Mouse (Mus musculus) forebrain, embryonic 12.5 days (tissue): ENCODE results near the gene Cdk14. TPM values are rescaled to one million over a fixed set of nuclear protein-coding genes. Genes with fewer than 3 reads are reported as not detected.

ENCODE experiments used
- ATAC-seq: fragments of 200-750 bp; cut with Nextera tagmentation; 2 replicates; pipeline ENCODE4 v1.8.0; 2017; ENCODE audit warnings: moderate TSS enrichment; ENCODE audit not compliant: low FRiP score
- H3K27ac ChIP-seq: fragments of 300-500 bp; sonication (generic); 2 replicates; pipeline ENCODE4 v1.5.1; 2016; ENCODE audit warnings: mild to moderate bottlenecking
- H3K27me3 ChIP-seq: fragments of 300-500 bp; sonication (generic); 2 replicates; pipeline ENCODE4 v1.6.1; 2016; ENCODE audit warnings: mild to moderate bottlenecking
- H3K36me3 ChIP-seq: fragments of 300-500 bp; sonication (generic); replicated peaks from 2 replicates; pipeline ENCODE4 v1.6.1; 2016; ENCODE audit warnings: mild to moderate bottlenecking
- H3K4me1 ChIP-seq: fragments of 300-500 bp; sonication (generic); 2 replicates; pipeline ENCODE4 v1.6.1; 2016
- H3K4me2 ChIP-seq: fragments of 300-500 bp; sonication (generic); 2 replicates; pipeline ENCODE4 v1.6.1; 2016; ENCODE audit warnings: mild to moderate bottlenecking, moderate library complexity
- H3K4me3 ChIP-seq: fragments of 300-500 bp; sonication (generic); replicated peaks from 2 replicates; pipeline ENCODE4 v1.5.1; 2016; ENCODE audit warnings: mild to moderate bottlenecking
- H3K9ac ChIP-seq: fragments of 300-500 bp; sonication (generic); 2 replicates; pipeline ENCODE4 v1.6.1; 2016; ENCODE audit warnings: mild to moderate bottlenecking
- H3K9me3 ChIP-seq: fragments of 300-500 bp; sonication (generic); 2 replicates; pipeline ENCODE4 v1.6.1; 2016
- WGBS: fragments of 180-500 bp; shearing (Covaris S2); methylation state at CpG from one replicate; pipeline ENCODE4 v1.1.7; 2016; 5-methylcytosine and 5-hydroxymethylcytosine counted together
- microRNA-seq: library from miRNA; unstranded; fragments of <30 nt; microRNA quantifications from one replicate; pipeline ENCODE4, GENCODE M21; 2017
- polyA plus RNA-seq: library from polyadenylated mRNA; unstranded; fragments of >200 nt; fragmentation: Nextera tagmentation; extraction: Ambion mirVana; gene quantifications from 2 replicates; pipeline ENCODE4 v1.2.1, GENCODE M21; 2016

The Cdk14 gene
- polyA plus RNA-seq, 1 experiment from 2014 or later, result 33.0 TPM

- Histone ChIP-seq H3K27me3 (no peaks in the 10 kb centered on the region), H3K36me3 (no peaks in the 10 kb centered on the region), H3K9me3 (no peaks in the 10 kb centered on the region), H3K27ac (peak within 1 kb of the TSS; percentile 98), H3K4me1 (peaks cover 31% of the 10 kb centered on the region), H3K4me3 (peak within 1 kb of the TSS; percentile 72), H3K9ac (peak within 1 kb of the TSS; percentile 95), H3K4me2 (peak within 1 kb of the TSS; percentile 96)
- WGBS, result under 1% methylated on average over 33 of the region's 33 CpGs
- peak; percentile 95 for ATAC-seq
Measured at GRCm38 (mm10) chr5:4757902-4758301, 662.2 kb downstream of the Cdk14 start, which contains the start of gene Fzd1. Gene Fzd1, minus strand, starts transcription at chr5:4758035.

GRCm38 (mm10) chr5:4756871-4757711, 663.0 kb downstream of the Cdk14 start:
- Histone ChIP-seq H3K4me1 (peaks cover 31% of the 10 kb centered on the region), H3K4me3 (peak overlapping the region; percentile 72), H3K9ac (peak overlapping the region; percentile 95), H3K27me3 (no peaks in the 10 kb centered on the region), H3K36me3 (no peaks in the 10 kb centered on the region), H3K9me3 (no peaks in the 10 kb centered on the region), H3K27ac (peak overlapping the region; percentile 98), H3K4me2 (peak overlapping the region; percentile 96)
- WGBS, result under 1% methylated on average over 78 of the region's 80 CpGs
- peak; percentile 40 for ATAC-seq

DNA sequence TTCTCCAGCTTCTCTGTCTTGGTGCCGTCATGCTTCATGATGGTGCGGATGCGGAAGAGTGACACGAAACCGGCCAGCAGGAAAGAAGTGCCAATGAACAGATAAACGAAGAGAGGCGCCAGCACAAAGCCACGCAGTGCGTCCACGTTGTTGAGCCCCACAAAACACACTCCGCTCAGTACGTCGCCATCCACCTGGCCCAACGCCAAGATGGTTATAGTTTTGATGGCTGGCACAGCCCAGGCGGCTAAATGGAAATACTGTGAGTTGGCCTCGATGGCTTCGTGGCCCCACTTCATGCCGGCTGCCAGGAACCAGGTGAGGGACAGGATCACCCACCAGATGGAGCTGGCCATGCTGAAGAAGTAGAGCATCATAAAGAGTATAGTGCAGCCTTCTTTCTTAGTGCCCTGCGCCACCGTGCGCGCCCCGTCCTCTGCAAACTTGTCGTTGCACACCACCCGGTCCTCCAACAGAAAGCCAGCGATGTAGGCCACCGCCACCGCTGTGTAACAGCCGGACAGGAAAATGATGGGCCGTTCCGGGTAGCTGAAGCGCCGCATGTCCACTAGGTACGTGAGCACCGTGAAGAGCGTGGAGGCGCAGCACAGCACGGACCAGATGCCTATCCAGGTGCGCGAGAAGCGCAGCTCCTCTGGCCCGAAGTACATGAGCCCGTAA, 664.0 kb downstream of the Cdk14 start:
- 2% methylated on average over 43 of the region's 43 CpGs for WGBS
- Histone ChIP-seq H3K4me2 (peak overlapping the region; percentile 96), H3K9ac (peak overlapping the region; percentile 95), H3K4me1 (peaks cover 31% of the 10 kb centered on the region), H3K36me3 (no peaks in the 10 kb centered on the region), H3K9me3 (no peaks in the 10 kb centered on the region), H3K27me3 (no peaks in the 10 kb centered on the region), H3K27ac (peak overlapping the region; percentile 98), H3K4me3 (peak overlapping the region; percentile 72)
- ATAC-seq, result no peak

DNA sequence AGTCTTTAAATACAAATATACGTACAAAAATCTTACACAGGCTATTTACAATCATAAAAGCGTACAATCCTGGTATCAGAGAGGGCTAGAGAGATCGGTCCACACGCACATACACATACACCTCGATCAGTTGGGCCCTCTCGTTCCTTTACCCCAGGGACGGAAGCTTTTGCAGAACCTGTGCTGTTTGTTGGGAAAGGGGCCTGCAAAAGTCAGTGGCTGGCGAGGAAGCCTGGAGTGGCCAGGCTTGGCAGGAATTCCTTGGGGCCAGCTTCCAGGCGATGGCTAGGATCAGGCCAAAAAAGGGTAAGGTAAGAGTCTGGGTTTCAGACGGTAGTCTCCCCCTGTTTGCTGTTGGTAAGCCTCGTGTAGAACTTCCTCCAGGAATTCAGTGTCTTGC, 664.8 kb downstream of the Cdk14 start:
- H3K36me3 ChIP-seq, result no peaks in the 10 kb centered on the region
- no peak for ATAC-seq
- H3K27ac ChIP-seq, result peak overlapping the region; percentile 31; the same call in 1 of the 2 replicates
- H3K9me3 ChIP-seq, result no peaks in the 10 kb centered on the region
- H3K4me1 ChIP-seq, result peaks cover 31% of the 10 kb centered on the region
- peak overlapping the region; percentile 72 for H3K4me3 ChIP-seq
- 29% methylated on average over 11 of the region's 11 CpGs for WGBS
- peak overlapping the region; percentile 95 for H3K9ac ChIP-seq
- H3K27me3 ChIP-seq, result no peaks in the 10 kb centered on the region
- H3K4me2 ChIP-seq, result peak overlapping the region; percentile 96

- H3K36me3 ChIP-seq, result no peaks in the 10 kb centered on the region
- WGBS, result 28% methylated on average over 9 of the region's 9 CpGs
- H3K9ac ChIP-seq, result peak overlapping the region; percentile 95
- peak overlapping the region; percentile 96 for H3K4me2 ChIP-seq
- ATAC-seq, result no peak
- no peak overlapping the region for H3K27ac ChIP-seq
- no peaks in the 10 kb centered on the region for H3K27me3 ChIP-seq
- H3K4me3 ChIP-seq, result peak overlapping the region; percentile 72
- H3K4me1 ChIP-seq, result peaks cover 31% of the 10 kb centered on the region
- no peaks in the 10 kb centered on the region for H3K9me3 ChIP-seq
Measured at GRCm38 (mm10) chr5:4754701-4755281, 665.3 kb downstream of the Cdk14 start.

Small RNA genes within 50 kb of the gene (microRNA-seq; reads per million reads assigned to microRNA genes)
- gene Gm25037 (not detected), gene Gm44483 (not detected)

Other genes with a start within 250 kb of the Cdk14 start
- not detected in 2 replicates for gene 1700015F17Rik, start 58.8 kb upstream of the Cdk14 start, polyA plus RNA-seq
- 32.0 and 36.4 TPM in 2 replicates for gene Cldn12, start 94.6 kb upstream of the Cdk14 start, polyA plus RNA-seq
- gene Gtpbp10, start 139.2 kb upstream of the Cdk14 start, polyA plus RNA-seq, result 36.7 and 37.7 TPM in 2 replicates
- gene Gm8773, start 153.5 kb upstream of the Cdk14 start, polyA plus RNA-seq, result 5.6 and 5.7 TPM in 2 replicates
- gene Cfap69, start 243.9 kb upstream of the Cdk14 start, polyA plus RNA-seq, result 8.4 and 9.3 TPM in 2 replicates